Mouse (Mus musculus): ENCODE data around the gene Arhgap8. TPM values are rescaled to one million over a fixed set of nuclear protein-coding genes. Genes with fewer than 3 reads are reported as not detected.
"Not testable (repeated sequence)": the region's sequence is repeated elsewhere in the genome, so short reads cannot be mapped to it uniquely, and the experiment has no call there.

The Arhgap8 gene
- polyA plus RNA-seq, 1 experiment from 2014 or later = 0.39 TPM

DNA sequence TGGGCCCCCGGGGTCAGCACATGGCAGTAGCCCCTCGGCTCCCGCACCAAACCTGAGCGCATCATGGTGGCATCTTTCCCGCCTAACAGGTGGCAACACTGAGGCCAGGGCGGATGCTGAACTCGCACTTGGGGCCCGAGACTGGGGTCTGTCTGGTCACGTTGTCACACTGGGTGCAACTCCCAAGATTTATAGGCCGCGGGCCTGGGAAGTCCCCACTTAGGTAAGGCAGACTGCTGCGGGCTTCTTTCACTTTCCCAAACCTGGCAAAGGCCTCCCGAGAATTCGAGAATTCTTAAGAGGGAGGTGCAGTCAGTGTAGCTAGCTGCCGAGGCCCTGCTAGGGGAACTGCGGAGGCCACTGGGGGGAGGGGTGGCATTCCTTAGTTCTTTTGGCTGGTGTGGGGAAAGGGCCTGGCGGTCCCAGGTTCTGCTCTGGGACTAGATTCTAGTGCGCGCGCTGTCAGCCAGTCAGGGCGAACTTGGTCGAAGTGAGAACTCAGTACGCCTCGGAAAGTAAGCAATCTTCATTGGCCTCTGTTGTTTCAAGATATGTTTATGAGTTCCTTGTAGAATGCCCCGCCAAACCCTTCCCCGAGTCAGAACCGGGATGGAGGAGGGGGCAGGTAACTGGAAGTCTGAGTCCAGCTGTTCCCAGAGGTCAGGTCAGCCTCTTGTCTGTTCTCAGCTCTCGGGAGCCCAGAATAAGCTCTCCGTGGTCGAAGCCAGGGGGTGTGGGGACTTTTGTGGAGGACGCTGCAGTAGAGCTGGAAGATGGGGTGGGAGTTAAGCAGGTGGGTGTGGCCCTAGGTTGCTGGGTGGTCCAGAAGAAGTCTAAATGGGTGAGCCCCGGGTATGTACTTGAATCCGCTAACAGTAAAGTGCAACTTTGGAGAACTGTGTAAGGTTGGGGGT lies 696 bp downstream of the Arhgap8 start:
- 6% methylated on average over 33 of the region's 33 CpGs for WGBS
- ATAC-seq = no peak
- Histone ChIP-seq H3K27ac (ENCODE audit: low read length) (no peak overlapping the region), H3K4me3 (ENCODE audit: low read depth, low read length) (no peak overlapping the region), H3K27me3 (ENCODE audit: control insufficient read depth, insufficient read depth, low read depth, low read length) (peaks cover 32% of the 10 kb centered on the region), H3K4me1 (ENCODE audit: control insufficient read depth, insufficient read depth, low read length) (peaks cover 9% of the 10 kb centered on the region; the same call in 1 of the 2 replicates), H3K9ac (ENCODE audit: low read depth, low read length) (no peak overlapping the region), H3K4me2 (ENCODE audit: low read length) (peak overlapping the region; percentile 36), H3K9me3 (replicated peaks; ENCODE audit: control insufficient read depth, low read length, poor library complexity, severe bottlenecking) (no peaks in the 10 kb centered on the region), H3K36me3 (ENCODE audit: control insufficient read depth, insufficient read depth, low read length) (no peaks in the 10 kb centered on the region)

DNA sequence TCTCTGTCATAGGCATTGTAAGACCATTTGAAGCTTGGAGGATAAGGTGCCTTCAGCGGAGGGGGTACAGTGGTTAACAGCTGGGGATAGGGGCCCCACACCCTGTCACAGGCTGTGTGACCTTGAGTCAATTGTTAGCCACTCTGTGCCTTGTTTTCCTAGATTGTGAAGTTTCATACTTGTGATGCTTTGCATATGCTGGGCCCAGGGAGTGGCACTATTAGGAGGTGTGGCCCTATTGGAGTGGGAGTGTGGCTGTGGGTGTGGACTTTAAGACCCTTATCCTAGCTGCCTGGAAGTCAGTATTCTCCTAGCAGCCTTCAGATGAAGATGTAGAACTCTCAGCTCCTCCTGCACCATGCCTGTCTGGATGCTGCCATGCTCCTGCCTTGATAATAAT lies 3.8 kb downstream of the Arhgap8 start:
- 79% methylated on average over 1 of the region's 1 CpGs for WGBS
- not testable (repeated sequence) for H3K9me3 ChIP-seq (replicated peaks; ENCODE audit: control insufficient read depth, low read length, poor library complexity, severe bottlenecking); H3K36me3 ChIP-seq (ENCODE audit: control insufficient read depth, insufficient read depth, low read length); H3K9ac ChIP-seq (ENCODE audit: low read depth, low read length); H3K27ac ChIP-seq (ENCODE audit: low read length); H3K4me2 ChIP-seq (ENCODE audit: low read length); H3K4me3 ChIP-seq (ENCODE audit: low read depth, low read length); ATAC-seq
- peaks cover 13% of the 10 kb centered on the region; the same call in 1 of the 2 replicates for H3K4me1 ChIP-seq (ENCODE audit: control insufficient read depth, insufficient read depth, low read length)
- peaks cover 28% of the 10 kb centered on the region for H3K27me3 ChIP-seq (ENCODE audit: control insufficient read depth, insufficient read depth, low read depth, low read length)

DNA sequence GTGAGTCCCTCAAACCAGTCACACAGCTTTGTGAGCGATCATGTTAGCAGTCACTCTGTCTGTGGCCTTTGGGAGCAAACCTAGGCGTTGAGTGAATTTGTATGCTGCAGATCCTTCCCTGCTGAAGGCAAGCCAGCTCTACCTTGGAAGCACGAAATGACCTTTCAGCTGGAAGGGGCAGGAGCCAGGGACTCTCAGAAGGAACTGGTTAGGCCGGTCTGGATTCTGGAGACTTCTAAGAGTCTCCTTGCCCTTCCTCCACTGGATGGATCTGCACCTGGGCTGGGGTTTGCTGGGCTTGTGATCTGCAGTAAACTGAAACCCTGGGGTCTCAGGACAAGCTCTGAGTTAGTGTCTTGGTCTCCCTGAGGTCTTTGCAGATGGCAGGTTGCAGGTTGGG lies 4.3 kb downstream of the Arhgap8 start:
- Histone ChIP-seq H3K4me1 (ENCODE audit: control insufficient read depth, insufficient read depth, low read length) (peaks cover 13% of the 10 kb centered on the region; the same call in 1 of the 2 replicates), H3K36me3 (ENCODE audit: control insufficient read depth, insufficient read depth, low read length) (no peaks in the 10 kb centered on the region), H3K4me3 (ENCODE audit: low read depth, low read length) (no peak overlapping the region), H3K9ac (ENCODE audit: low read depth, low read length) (no peak overlapping the region), H3K4me2 (ENCODE audit: low read length) (no peak overlapping the region), H3K9me3 (replicated peaks; ENCODE audit: control insufficient read depth, low read length, poor library complexity, severe bottlenecking) (no peaks in the 10 kb centered on the region), H3K27ac (ENCODE audit: low read length) (no peak overlapping the region), H3K27me3 (ENCODE audit: control insufficient read depth, insufficient read depth, low read depth, low read length) (peaks cover 22% of the 10 kb centered on the region)
- WGBS = 70% methylated on average over 4 of the region's 4 CpGs
- ATAC-seq = no peak

DNA sequence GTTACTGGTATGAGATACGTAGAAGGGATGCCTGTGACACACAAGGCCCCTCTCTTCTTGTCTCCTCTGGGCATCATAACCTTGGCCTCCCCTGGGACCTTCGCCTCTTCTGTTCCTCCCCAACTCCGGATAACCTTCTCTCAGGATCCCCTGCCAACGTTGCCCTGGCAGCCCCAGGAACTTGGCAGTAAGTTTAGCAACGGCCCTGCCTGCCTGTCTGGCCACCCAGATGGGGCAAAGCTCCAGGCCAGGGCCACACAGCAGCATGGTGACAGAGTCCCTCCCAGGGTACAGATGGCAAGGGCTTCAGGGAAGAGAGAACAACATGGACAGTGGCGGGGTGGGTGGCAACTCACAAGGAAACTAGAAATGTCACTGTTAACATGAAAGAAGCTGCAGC lies 9.8 kb downstream of the Arhgap8 start:
- 83% methylated on average over 6 of the region's 6 CpGs for WGBS

DNA sequence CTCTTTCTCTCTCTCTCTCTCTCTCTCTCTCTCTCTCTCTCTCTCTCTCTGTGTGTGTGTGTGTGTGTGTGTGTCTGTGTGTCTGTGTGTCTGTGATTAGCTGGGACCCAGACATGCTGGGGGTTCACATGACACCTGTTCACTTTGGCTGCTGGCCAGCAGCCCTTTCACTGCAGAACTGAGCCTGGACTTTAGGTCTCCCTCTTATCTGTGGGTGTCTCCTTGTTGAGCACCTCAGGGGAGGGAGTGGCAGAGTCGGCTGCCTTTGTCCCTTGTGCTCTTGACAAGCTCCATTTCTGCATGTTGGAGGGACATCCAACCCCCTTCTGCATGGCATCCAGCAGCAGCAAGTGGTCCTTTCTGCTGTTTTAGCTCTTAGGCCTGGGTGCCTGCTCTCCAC lies 11.0 kb downstream of the Arhgap8 start:
- Histone ChIP-seq H3K9me3 (replicated peaks; ENCODE audit: control insufficient read depth, low read length, poor library complexity, severe bottlenecking) (no peaks in the 10 kb centered on the region), H3K4me3 (ENCODE audit: low read depth, low read length) (no peak overlapping the region), H3K4me2 (ENCODE audit: low read length) (no peak overlapping the region), H3K27ac (ENCODE audit: low read length) (no peak overlapping the region), H3K27me3 (ENCODE audit: control insufficient read depth, insufficient read depth, low read depth, low read length) (no peaks in the 10 kb centered on the region), H3K36me3 (ENCODE audit: control insufficient read depth, insufficient read depth, low read length) (no peaks in the 10 kb centered on the region), H3K4me1 (ENCODE audit: control insufficient read depth, insufficient read depth, low read length) (peaks cover 4% of the 10 kb centered on the region; the same call in 1 of the 2 replicates), H3K9ac (ENCODE audit: low read depth, low read length) (no peak overlapping the region)
- no peak for ATAC-seq
- 38% methylated on average over 1 of the region's 1 CpGs for whole genome bisulfite sequencing

More for the DNA sequence above, 9.8 kb downstream of the Arhgap8 start:
- peaks cover 4% of the 10 kb centered on the region; the same call in 1 of the 2 replicates for H3K4me1 ChIP-seq (ENCODE audit: control insufficient read depth, insufficient read depth, low read length)
- no peaks in the 10 kb centered on the region for H3K9me3 ChIP-seq (replicated peaks; ENCODE audit: control insufficient read depth, low read length, poor library complexity, severe bottlenecking)
- no peak overlapping the region for H3K9ac ChIP-seq (ENCODE audit: low read depth, low read length)
- no peaks in the 10 kb centered on the region for H3K36me3 ChIP-seq (ENCODE audit: control insufficient read depth, insufficient read depth, low read length)
- no peak overlapping the region for H3K4me2 ChIP-seq (ENCODE audit: low read length)
- no peak overlapping the region for H3K27ac ChIP-seq (ENCODE audit: low read length)
- ATAC-seq = no peak
- H3K4me3 ChIP-seq (ENCODE audit: low read depth, low read length) = no peak overlapping the region
- H3K27me3 ChIP-seq (ENCODE audit: control insufficient read depth, insufficient read depth, low read depth, low read length) = no peaks in the 10 kb centered on the region

- no peak overlapping the region for H3K27ac ChIP-seq (ENCODE audit: low read length)
- WGBS = 69% methylated on average over 18 of the region's 18 CpGs
- no peaks in the 10 kb centered on the region for H3K36me3 ChIP-seq (ENCODE audit: control insufficient read depth, insufficient read depth, low read length)
- ATAC-seq = no peak
- no peaks in the 10 kb centered on the region for H3K27me3 ChIP-seq (ENCODE audit: control insufficient read depth, insufficient read depth, low read depth, low read length)
- no peak overlapping the region for H3K4me3 ChIP-seq (ENCODE audit: low read depth, low read length)
- no peak overlapping the region for H3K9ac ChIP-seq (ENCODE audit: low read depth, low read length)
- no peak overlapping the region for H3K4me2 ChIP-seq (ENCODE audit: low read length)
- H3K9me3 ChIP-seq (replicated peaks; ENCODE audit: control insufficient read depth, low read length, poor library complexity, severe bottlenecking) = no peaks in the 10 kb centered on the region
- peaks cover 9% of the 10 kb centered on the region for H3K4me1 ChIP-seq (ENCODE audit: control insufficient read depth, insufficient read depth, low read length)
These were observed 12.0 kb downstream of the Arhgap8 start for GRCm38 (mm10) chr15:84731676-84732424.

GRCm38 (mm10) chr15:84732425-84732749 lies 12.5 kb downstream of the Arhgap8 start:
- no peak overlapping the region for H3K9ac ChIP-seq (ENCODE audit: low read depth, low read length)
- 60% methylated on average over 4 of the region's 4 CpGs for WGBS
- no peaks in the 10 kb centered on the region for H3K9me3 ChIP-seq (replicated peaks; ENCODE audit: control insufficient read depth, low read length, poor library complexity, severe bottlenecking)
- no peak overlapping the region for H3K27ac ChIP-seq (ENCODE audit: low read length)
- no peaks in the 10 kb centered on the region for H3K27me3 ChIP-seq (ENCODE audit: control insufficient read depth, insufficient read depth, low read depth, low read length)
- H3K4me3 ChIP-seq (ENCODE audit: low read depth, low read length) = no peak overlapping the region
- peaks cover 13% of the 10 kb centered on the region for H3K4me1 ChIP-seq (ENCODE audit: control insufficient read depth, insufficient read depth, low read length)
- no peaks in the 10 kb centered on the region for H3K36me3 ChIP-seq (ENCODE audit: control insufficient read depth, insufficient read depth, low read length)
- no peak for ATAC-seq
- no peak overlapping the region for H3K4me2 ChIP-seq (ENCODE audit: low read length)

DNA sequence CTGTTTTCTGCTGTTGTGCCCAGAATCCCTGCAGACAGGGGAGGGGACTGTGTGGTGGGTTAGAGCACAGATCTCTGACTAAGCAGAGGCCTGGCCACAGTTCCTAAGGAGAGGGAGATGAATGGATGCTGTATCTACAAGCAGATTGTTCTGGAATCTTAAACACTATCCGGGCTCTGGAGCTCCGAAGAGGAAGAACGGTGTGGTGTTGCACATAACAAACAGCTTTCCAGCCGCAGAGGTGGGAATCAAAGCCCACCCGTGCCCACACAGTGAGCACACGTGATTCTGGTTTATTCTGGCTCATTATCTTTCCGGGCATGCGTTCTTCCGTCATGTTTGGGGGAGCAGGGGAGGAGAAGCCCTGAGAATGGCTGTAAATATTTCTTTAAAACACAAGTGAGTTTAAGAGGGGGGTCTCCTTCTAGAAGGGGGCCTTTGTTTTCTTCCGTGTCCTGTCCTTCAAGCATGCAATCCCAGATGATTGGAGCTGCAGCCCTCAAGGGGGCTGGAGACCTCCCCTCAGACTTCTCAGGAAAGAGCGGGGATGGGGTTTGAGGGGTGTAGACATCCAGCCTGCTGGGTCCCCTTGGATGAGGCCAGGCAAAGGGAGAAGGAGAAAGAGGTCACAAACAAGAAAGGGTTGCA lies 16.6 kb downstream of the Arhgap8 start:
- 38% methylated on average over 11 of the region's 11 CpGs for WGBS
- 0 out of 2 replicates have a peak overlapping the region, but pooled peaks have one; percentile 42 for H3K9ac ChIP-seq (ENCODE audit: low read depth, low read length)
- peak; percentile 80 for ATAC-seq
- H3K27ac ChIP-seq (ENCODE audit: low read length) = peak overlapping the region; percentile 44
- no peaks in the 10 kb centered on the region for H3K36me3 ChIP-seq (ENCODE audit: control insufficient read depth, insufficient read depth, low read length)
- peak overlapping the region; percentile 27; the same call in 1 of the 2 replicates for H3K4me2 ChIP-seq (ENCODE audit: low read length)
- H3K27me3 ChIP-seq (ENCODE audit: control insufficient read depth, insufficient read depth, low read depth, low read length) = no peaks in the 10 kb centered on the region
- no peaks in the 10 kb centered on the region for H3K9me3 ChIP-seq (replicated peaks; ENCODE audit: control insufficient read depth, low read length, poor library complexity, severe bottlenecking)
- H3K4me1 ChIP-seq (ENCODE audit: control insufficient read depth, insufficient read depth, low read length) = peaks cover 9% of the 10 kb centered on the region
- H3K4me3 ChIP-seq (ENCODE audit: low read depth, low read length) = no peak overlapping the region

Measured in midbrain, embryonic 16.5 days (tissue).